Mouse (Mus musculus): ENCODE measurements around the gene 1700001C02Rik.

- TF ChIP-seq POLR2A (IDR thresholded peaks at IDR 0.05; ENCODE audit: extremely low read depth, insufficient read depth, low read length) (no peak), CTCF (IDR thresholded peaks at IDR 0.05; ENCODE audit: extremely low read depth, insufficient read depth, low read length) (no peak)
Observed at GRCm38 (mm10) chr5:30470454-30470853, 4.6 kb downstream of the 1700001C02Rik start.

Measured in cortical plate, adult 2 months (tissue).